Comparison of ENCODE assay signal across 22 mouse cellular contexts in genomic region chr2:51443946-51444345, GRCm38 (mm10).
A peak's percentile ranks its signal among the peaks of the same experiment; 100 is the strongest.
DNase-seq lines count a peak whose midpoint lies in the region; ATAC-seq and TF ChIP-seq lines count a peak whose summit lies in the region.
"Had no signal": no experiment of that assay in that cellular context is flagged by ENCODE, and none has a peak within 500 bp of the region (broad histone marks: within the 10 kb centered on the region; RNA-seq: fewer than 3 reads in every experiment).

No protein-coding gene starts in this region.

- TF ChIP-seq CTCF in liver, adult 2 months (IDR thresholded peaks at IDR 0.05; ENCODE audit: low read depth, low read length): no peak
- TF ChIP-seq CTCF in intestine, postnatal 0 days (IDR thresholded peaks at IDR 0.05; ENCODE audit: low read depth): no peak
- no peak for TF ChIP-seq CTCF in heart, adult 2 months (IDR thresholded peaks at IDR 0.05)

- no peaks in the 10 kb centered on the region for H3K9me3 ChIP-seq in liver, embryonic 11.5 days (ENCODE audit: control insufficient read depth, low read length)
- H3K9me3 ChIP-seq in intestine, embryonic 15.5 days: no peaks in the 10 kb centered on the region
- H3K9me3 ChIP-seq in intestine, postnatal 0 days (ENCODE audit: control insufficient read depth): no peaks in the 10 kb centered on the region
- H3K9me3 ChIP-seq in midbrain, embryonic 15.5 days: no peaks in the 10 kb centered on the region
- H3K9me3 ChIP-seq: forebrain, embryonic 13.5 days; heart, embryonic 10.5 days; hindbrain, embryonic 13.5 days had no signal

- TF ChIP-seq POLR2A in liver, adult 2 months (IDR thresholded peaks at IDR 0.05; ENCODE audit: extremely low read depth, insufficient read depth, low read length): no peak
- TF ChIP-seq POLR2A in heart, adult 2 months (IDR thresholded peaks at IDR 0.05; ENCODE audit: insufficient read depth, low read depth, low read length): no peak

- DNase-seq in liver, adult 2 months (ENCODE audit: extremely low read depth, low read depth, low spot score): peak; percentile 33
- no peak for DNase-seq in liver, embryonic 11.5 days (ENCODE audit: low spot score)
- DNase-seq in kidney, postnatal 25 days: no peak
- DNase-seq in urinary bladder, postnatal 14 days (ENCODE audit: low spot score): no peak
- DNase-seq in heart, adult 2 months: no peak
- DNase-seq: adrenal gland, adult 2 months; adrenal gland, postnatal 25 days; cerebellum, adult 2 months; cerebellum, postnatal 10 days; embryo, embryonic 11 days; gastrocnemius, adult 2 months; gastrocnemius, postnatal 36 days; heart, adult 11 months; heart, postnatal 10 days; heart, postnatal 4 days had no signal

- H3K4me3 ChIP-seq in liver, adult 2 months (ENCODE audit: insufficient read depth, low read depth, low read length): no peak overlapping the region
- no peak overlapping the region for H3K4me3 ChIP-seq in liver, embryonic 11.5 days (ENCODE audit: low read depth, low read length)
- no peak overlapping the region for H3K4me3 ChIP-seq in intestine, embryonic 15.5 days (replicated peaks)
- H3K4me3 ChIP-seq in intestine, postnatal 0 days (ENCODE audit: low read depth, low read length): no peak overlapping the region
- H3K4me3 ChIP-seq in midbrain, embryonic 15.5 days: no peak overlapping the region
- no peak overlapping the region for H3K4me3 ChIP-seq in heart, adult 2 months
- H3K4me3 ChIP-seq: forebrain, embryonic 13.5 days; gastrocnemius, adult 2 months; heart, embryonic 10.5 days; hindbrain, embryonic 13.5 days had no signal

- TF ChIP-seq EP300 in heart, adult 2 months (IDR thresholded peaks at IDR 0.05; ENCODE audit: insufficient read depth, low read depth, low read length): no peak

- WGBS in liver, adult 2 months: 46% methylated on average over 3 of the region's 3 CpGs
- 68% methylated on average over 3 of the region's 3 CpGs for WGBS in liver, embryonic 11.5 days
- 54% methylated on average over 3 of the region's 3 CpGs for WGBS in intestine, embryonic 15.5 days
- 32% methylated on average over 3 of the region's 3 CpGs for WGBS in intestine, postnatal 0 days
- 20% methylated on average over 3 of the region's 3 CpGs for WGBS in midbrain, embryonic 15.5 days
- WGBS in heart, adult 2 months: 67% methylated on average over 3 of the region's 3 CpGs

- no peak overlapping the region for H3K9ac ChIP-seq in liver, adult 2 months (ENCODE audit: low read depth, low read length)
- no peak overlapping the region for H3K9ac ChIP-seq in liver, embryonic 11.5 days (ENCODE audit: low read depth, low read length)
- H3K9ac ChIP-seq in intestine, embryonic 15.5 days: no peak overlapping the region
- H3K9ac ChIP-seq in intestine, postnatal 0 days (ENCODE audit: low read depth, low read length): no peak overlapping the region
- no peak overlapping the region for H3K9ac ChIP-seq in midbrain, embryonic 15.5 days
- H3K9ac ChIP-seq in heart, adult 2 months (ENCODE audit: low read depth, low read length): no peak overlapping the region
- H3K9ac ChIP-seq: forebrain, embryonic 13.5 days; forebrain, postnatal 0 days; hindbrain, embryonic 13.5 days had no signal

- no peaks in the 10 kb centered on the region for H3K4me1 ChIP-seq in liver, adult 2 months (ENCODE audit: control insufficient read depth, insufficient read depth, low read length)
- H3K4me1 ChIP-seq in liver, embryonic 11.5 days (replicated peaks; ENCODE audit: control insufficient read depth, insufficient read depth, low read length): no peaks in the 10 kb centered on the region
- H3K4me1 ChIP-seq in intestine, embryonic 15.5 days (replicated peaks): no peaks in the 10 kb centered on the region
- H3K4me1 ChIP-seq in intestine, postnatal 0 days (replicated peaks; ENCODE audit: control insufficient read depth, insufficient read depth, low read length): no peaks in the 10 kb centered on the region
- H3K4me1 ChIP-seq in midbrain, embryonic 15.5 days: peaks cover 29% of the 10 kb centered on the region
- no peaks in the 10 kb centered on the region for H3K4me1 ChIP-seq in heart, adult 2 months (ENCODE audit: control insufficient read depth, insufficient read depth, low read length)
- H3K4me1 ChIP-seq: forebrain, embryonic 13.5 days; heart, embryonic 10.5 days; hindbrain, embryonic 13.5 days had no signal

- no peak overlapping the region for H3K4me2 ChIP-seq in liver, embryonic 11.5 days
- no peak overlapping the region for H3K4me2 ChIP-seq in intestine, embryonic 15.5 days (replicated peaks)
- no peak overlapping the region for H3K4me2 ChIP-seq in intestine, postnatal 0 days (replicated peaks; ENCODE audit: low read depth)
- no peak overlapping the region for H3K4me2 ChIP-seq in midbrain, embryonic 15.5 days
- H3K4me2 ChIP-seq: forebrain, embryonic 13.5 days; hindbrain, embryonic 13.5 days had no signal

- no peak for ATAC-seq in liver, embryonic 11.5 days (replicated peaks; ENCODE audit: low FRiP score)
- peak; percentile 82 for ATAC-seq in intestine, embryonic 15.5 days
- peak; percentile 71 for ATAC-seq in intestine, postnatal 0 days
- ATAC-seq in midbrain, embryonic 15.5 days (replicated peaks): peak; percentile 85
- ATAC-seq: forebrain, embryonic 13.5 days; forebrain, postnatal 0 days had no signal

- H3K27ac ChIP-seq in liver, adult 2 months (replicated peaks; ENCODE audit: insufficient read depth, low read depth, low read length): no peak overlapping the region
- H3K27ac ChIP-seq in liver, embryonic 11.5 days (ENCODE audit: low read depth, low read length): no peak overlapping the region
- no peak overlapping the region for H3K27ac ChIP-seq in intestine, embryonic 15.5 days
- H3K27ac ChIP-seq in intestine, postnatal 0 days (ENCODE audit: low read depth, low read length): no peak overlapping the region
- H3K27ac ChIP-seq in midbrain, embryonic 15.5 days: peak overlapping the region; percentile 10; the same call in 1 of the 2 replicates
- H3K27ac ChIP-seq in heart, adult 2 months: no peak overlapping the region
- H3K27ac ChIP-seq: forebrain, embryonic 13.5 days; gastrocnemius, adult 2 months; heart, embryonic 10.5 days; hindbrain, embryonic 13.5 days had no signal

- H3K36me3 ChIP-seq in liver, adult 2 months (ENCODE audit: control insufficient read depth, insufficient read depth, low read length): no peaks in the 10 kb centered on the region
- H3K36me3 ChIP-seq in liver, embryonic 11.5 days (ENCODE audit: control insufficient read depth, insufficient read depth, low read length): no peaks in the 10 kb centered on the region
- no peaks in the 10 kb centered on the region for H3K36me3 ChIP-seq in intestine, embryonic 15.5 days
- H3K36me3 ChIP-seq in intestine, postnatal 0 days (ENCODE audit: control insufficient read depth, insufficient read depth): no peaks in the 10 kb centered on the region
- no peaks in the 10 kb centered on the region for H3K36me3 ChIP-seq in midbrain, embryonic 15.5 days (replicated peaks)
- H3K36me3 ChIP-seq in heart, adult 2 months (ENCODE audit: control insufficient read depth, insufficient read depth, low read length): no peaks in the 10 kb centered on the region
- H3K36me3 ChIP-seq: heart, embryonic 10.5 days; hindbrain, embryonic 13.5 days had no signal

- no peaks in the 10 kb centered on the region for H3K27me3 ChIP-seq in liver, adult 2 months (ENCODE audit: control insufficient read depth, insufficient read depth, low read length)
- H3K27me3 ChIP-seq in liver, embryonic 11.5 days (replicated peaks; ENCODE audit: control insufficient read depth, insufficient read depth, low read length): no peaks in the 10 kb centered on the region
- no peaks in the 10 kb centered on the region for H3K27me3 ChIP-seq in intestine, embryonic 15.5 days (replicated peaks)
- no peaks in the 10 kb centered on the region for H3K27me3 ChIP-seq in intestine, postnatal 0 days (replicated peaks; ENCODE audit: control insufficient read depth, insufficient read depth, low read length)
- no peaks in the 10 kb centered on the region for H3K27me3 ChIP-seq in midbrain, embryonic 15.5 days (replicated peaks)
- no peaks in the 10 kb centered on the region for H3K27me3 ChIP-seq in heart, adult 2 months (ENCODE audit: control insufficient read depth, insufficient read depth, low read length)
- H3K27me3 ChIP-seq: forebrain, embryonic 13.5 days; hindbrain, embryonic 13.5 days had no signal

- H3K79me2 ChIP-seq in liver, adult 2 months (ENCODE audit: control insufficient read depth, insufficient read depth, low read length): no peaks in the 10 kb centered on the region
- H3K79me2 ChIP-seq in heart, adult 2 months (replicated peaks; ENCODE audit: control insufficient read depth, insufficient read depth, low read length): no peaks in the 10 kb centered on the region

- intact Hi-C loops in heart, adult 2 months (cut with DNase I): no loop called here
